Mouse (Mus musculus): ENCODE measurements around the gene Apbb1. TPM values are rescaled to one million over a fixed set of nuclear protein-coding genes. Genes with fewer than 3 reads are reported as not detected.

The Apbb1 gene
- total RNA-seq, 2 experiments from 2014 or later = 57.5 to 59.1 TPM

- DNase-seq = no peak
These were observed 62.1 kb downstream of the Apbb1 start for GRCm38 (mm10) chr7:105519336-105519735.

DNA sequence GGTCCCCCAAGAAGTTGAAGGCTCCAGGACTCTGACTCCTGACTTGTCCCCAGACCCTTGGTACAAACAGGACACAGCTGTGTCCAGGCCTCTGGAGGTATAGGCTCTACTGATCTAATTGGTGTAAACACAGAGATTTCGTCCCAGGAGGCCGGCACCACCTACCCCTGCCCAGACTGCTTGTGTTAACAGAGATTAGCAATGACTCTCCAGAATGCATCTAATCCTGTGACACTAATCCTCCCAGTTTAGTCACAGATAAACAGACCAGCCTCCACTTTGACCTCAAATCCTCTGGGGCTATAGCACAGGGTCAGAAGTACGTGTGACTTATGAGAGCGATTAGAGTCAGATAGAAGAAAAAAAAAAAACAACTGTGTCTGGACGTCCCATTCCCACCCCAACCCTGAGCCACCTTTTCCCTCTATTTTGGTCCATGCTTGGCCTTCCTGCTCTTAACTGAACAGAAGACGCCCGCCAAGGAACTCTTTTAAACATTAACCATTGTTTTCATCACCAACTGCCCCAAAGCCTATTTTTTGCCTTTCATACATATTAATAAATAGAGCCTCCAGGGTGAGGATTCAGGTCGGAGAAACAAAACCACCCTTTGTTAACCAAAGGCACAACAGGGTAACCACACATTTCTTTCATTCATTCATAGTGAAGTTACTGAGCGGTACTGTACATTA, 64.6 kb downstream of the Apbb1 start:
- no peak for DNase-seq

- peak; percentile 70 for DNase-seq
These were observed 66.3 kb downstream of the Apbb1 start for GRCm38 (mm10) chr7:105515178-105515577.

GRCm38 (mm10) chr7:105514561-105514960, 66.9 kb downstream of the Apbb1 start:
- DNase-seq = no peak

DNA sequence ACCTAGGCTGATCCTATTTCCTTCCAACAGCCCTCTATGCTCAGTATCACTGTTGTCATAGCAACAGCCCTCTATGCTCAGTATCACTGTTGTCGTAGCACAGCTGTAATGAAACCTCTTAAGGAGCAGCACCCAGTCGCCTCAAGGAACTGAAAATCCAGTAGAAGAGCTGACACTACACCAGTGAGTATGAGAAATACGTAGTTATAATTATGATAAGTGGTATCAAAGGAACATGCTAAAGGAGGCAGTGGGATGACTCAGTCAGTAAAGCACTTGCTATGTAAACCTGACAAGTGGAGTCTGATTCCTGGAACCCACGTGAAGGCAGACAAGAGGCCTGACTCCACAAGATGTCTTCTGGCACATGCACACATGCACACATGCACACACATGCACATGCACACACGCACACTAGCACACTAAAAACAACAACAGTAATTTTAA, 67.6 kb downstream of the Apbb1 start:
- DNase-seq = no peak

- no peak for DNase-seq
These were observed 71.3 kb downstream of the Apbb1 start for GRCm38 (mm10) chr7:105510143-105510542.

Other genes with a start within 250 kb of the Apbb1 start
- gene Olfr690, start 247.5 kb downstream of the Apbb1 start, total RNA-seq (2021) = not detected
- under 1 TPM; 0.12 to 0.27 TPM for gene Olfr691, start 239.4 kb downstream of the Apbb1 start, total RNA-seq (2021)
- not detected for gene Olfr692, start 213.4 kb downstream of the Apbb1 start, total RNA-seq (2021)
- gene Gm5901, start 206.6 kb downstream of the Apbb1 start, total RNA-seq (2021) = not detected
- 10 to 100 TPM; 31.1 to 33.8 TPM for gene Fam160a2, start 181.6 kb downstream of the Apbb1 start, total RNA-seq (2021)
- gene Cnga4, start 177.1 kb downstream of the Apbb1 start, total RNA-seq (2021) = not detected
- gene Cckbr, start 155.9 kb downstream of the Apbb1 start, total RNA-seq (2021) = not detected
- 10 to 100 TPM; 43.3 to 44.3 TPM for gene Cavin3, start 99.4 kb downstream of the Apbb1 start, total RNA-seq (2021)
- gene Smpd1, start 27.3 kb downstream of the Apbb1 start, total RNA-seq (2021) = 100 to 1,000 TPM; 101 to 103 TPM
- under 1 TPM; 0.23 to 0.60 TPM for gene Hpx, start 18.5 kb upstream of the Apbb1 start, total RNA-seq (2021)
- 10 to 100 TPM; 33.5 to 34.7 TPM for gene Trim3, start 51.9 kb upstream of the Apbb1 start, total RNA-seq (2021)
- gene Timm10b, start 58.4 kb upstream of the Apbb1 start, total RNA-seq (2021) = 100 to 1,000 TPM in 1 of 2 experiments, 10 to 100 TPM in 1; 97.6 to 101 TPM
- gene Arfip2, start 58.8 kb upstream of the Apbb1 start, total RNA-seq (2021) = 10 to 100 TPM; 32.6 to 32.9 TPM
- 1 to 10 TPM; 1.6 to 1.9 TPM for gene Gm45799, start 58.9 kb upstream of the Apbb1 start, total RNA-seq (2021)
- gene Dnhd1, start 69.2 kb upstream of the Apbb1 start, total RNA-seq (2021) = 1 to 10 TPM in 1 of 2 experiments, under 1 TPM in 1; 0.79 to 1.5 TPM
- gene Ilk, start 154.9 kb upstream of the Apbb1 start, total RNA-seq (2021) = 100 to 1,000 TPM; 214 to 215 TPM
- 10 to 100 TPM; 15.1 to 17.8 TPM for gene Rrp8, start 155.7 kb upstream of the Apbb1 start, total RNA-seq (2021)
- 100 to 1,000 TPM; 122 to 125 TPM for gene Taf10, start 162.7 kb upstream of the Apbb1 start, total RNA-seq (2021)
- gene Tpp1, start 170.6 kb upstream of the Apbb1 start, total RNA-seq (2021) = 10 to 100 TPM; 40.5 to 42.2 TPM
- gene Dchs1, start 206.0 kb upstream of the Apbb1 start, total RNA-seq (2021) = 10 to 100 TPM; 36.3 to 40.0 TPM
- 100 to 1,000 TPM; 106 to 111 TPM for gene Mrpl17, start 229.4 kb upstream of the Apbb1 start, total RNA-seq (2021)

Data from heart, postnatal 4 days (tissue).